Mouse (Mus musculus): Measurements from ENCODE around the gene Mfrp. TPM values are rescaled to one million over a fixed set of nuclear protein-coding genes. Genes with fewer than 3 reads are reported as not detected.

The Mfrp gene
- polyA plus RNA-seq, 1 experiment, result 0.02 TPM

DNA sequence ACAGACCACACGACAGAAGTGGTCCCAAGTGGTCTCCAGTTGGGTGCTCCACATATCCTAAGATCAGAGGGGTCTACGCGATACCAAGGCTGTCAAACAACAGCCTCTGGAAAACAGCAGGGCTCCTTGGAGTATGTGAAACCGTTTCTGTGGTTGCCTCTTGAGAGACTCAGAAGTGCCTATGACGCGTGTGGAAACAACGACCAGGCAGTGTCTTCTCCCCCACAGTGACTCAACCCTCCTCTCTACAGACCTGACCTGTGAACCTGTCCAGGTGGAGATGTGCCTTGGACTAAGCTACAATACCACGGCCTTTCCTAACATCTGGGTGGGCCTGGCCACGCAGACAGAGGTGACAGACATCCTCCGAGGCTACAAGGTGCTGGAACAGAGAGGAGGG is 4.3 kb downstream of the Mfrp start:
- no peak for TF ChIP-seq CTCF (IDR thresholded peaks at IDR 0.05; ENCODE audit: extremely low read depth, insufficient read depth, insufficient read length, insufficient replicate concordance)
- no peak for TF ChIP-seq POLR2A (IDR thresholded peaks at IDR 0.05; ENCODE audit: low read depth, low read length)
- WGBS, result 82% methylated on average over 10 of the region's 10 CpGs
- no peak for DNase-seq (ENCODE audit: low read depth in 1 of 2, low spot score in 2 of 2)
- no peak overlapping the region for H3K27ac ChIP-seq (ENCODE audit: insufficient read depth, low read length)
- H3K4me3 ChIP-seq (ENCODE audit: extremely low read depth, insufficient read depth, insufficient read length), result no peak overlapping the region
- no peaks in the 10 kb centered on the region; the same call in 1 of the 2 replicates for H3K4me1 ChIP-seq (ENCODE audit: control insufficient read depth, insufficient read depth, insufficient read length)
- H3K36me3 ChIP-seq (ENCODE audit: control insufficient read depth, insufficient read depth, low read length), result no peaks in the 10 kb centered on the region; the same call in 1 of the 2 replicates
- no peaks in the 10 kb centered on the region for H3K27me3 ChIP-seq (ENCODE audit: control insufficient read depth, insufficient read depth, low read length)

DNA sequence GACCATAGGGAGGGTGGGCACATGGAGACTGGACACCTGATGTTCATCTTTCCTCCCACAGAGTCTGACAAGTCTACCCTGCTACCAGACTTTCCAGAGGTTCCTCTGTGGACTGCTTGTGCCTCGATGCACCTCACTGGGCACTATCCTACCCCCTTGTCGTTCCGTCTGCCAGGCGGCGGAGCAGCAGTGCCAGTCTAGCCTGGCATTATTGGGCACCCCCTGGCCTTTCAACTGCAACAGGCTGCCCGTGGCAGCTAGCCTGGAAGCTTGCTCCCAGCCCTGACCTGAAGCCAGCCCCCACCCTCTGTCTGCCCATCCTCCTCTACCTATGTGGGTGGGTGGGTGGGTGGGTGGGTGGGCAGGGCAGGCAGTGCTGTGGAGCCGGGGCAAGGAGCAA is 4.7 kb downstream of the Mfrp start:
- Histone ChIP-seq H3K4me3 (ENCODE audit: extremely low read depth, insufficient read depth, insufficient read length) (no peak overlapping the region), H3K27ac (ENCODE audit: insufficient read depth, low read length) (no peak overlapping the region), H3K36me3 (ENCODE audit: control insufficient read depth, insufficient read depth, low read length) (no peaks in the 10 kb centered on the region; the same call in 1 of the 2 replicates), H3K4me1 (ENCODE audit: control insufficient read depth, insufficient read depth, insufficient read length) (no peaks in the 10 kb centered on the region; the same call in 1 of the 2 replicates), H3K27me3 (ENCODE audit: control insufficient read depth, insufficient read depth, low read length) (no peaks in the 10 kb centered on the region)
- 93% methylated on average over 7 of the region's 7 CpGs for WGBS
- no peak for TF ChIP-seq POLR2A (IDR thresholded peaks at IDR 0.05; ENCODE audit: low read depth, low read length)
- TF ChIP-seq CTCF (IDR thresholded peaks at IDR 0.05; ENCODE audit: extremely low read depth, insufficient read depth, insufficient read length, insufficient replicate concordance), result no peak
- DNase-seq (ENCODE audit: low read depth in 1 of 2, low spot score in 2 of 2), result no peak

DNA sequence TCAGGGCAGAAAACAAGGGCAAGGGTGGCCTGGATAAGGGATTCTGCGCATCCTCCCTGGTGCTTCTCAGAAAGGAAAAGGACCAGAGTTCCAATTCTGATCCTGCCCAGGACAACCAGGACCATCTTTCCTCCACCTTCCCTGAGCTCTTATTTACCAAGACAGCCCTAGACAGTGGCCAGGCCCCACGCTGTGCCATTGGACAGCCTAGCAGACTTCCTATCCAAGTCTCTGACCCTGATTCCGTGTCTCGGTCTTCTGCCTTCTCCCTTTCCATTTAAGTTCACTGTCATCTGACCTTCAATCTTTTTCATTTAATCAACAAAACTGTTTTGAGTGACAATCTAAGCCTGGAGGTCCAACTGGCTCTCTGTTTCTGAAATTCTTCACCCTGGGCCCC is 5.1 kb downstream of the Mfrp start:
- WGBS, result 96% methylated on average over 4 of the region's 4 CpGs
- H3K4me3 ChIP-seq (ENCODE audit: extremely low read depth, insufficient read depth, insufficient read length), result no peak overlapping the region
- H3K27me3 ChIP-seq (ENCODE audit: control insufficient read depth, insufficient read depth, low read length), result no peaks in the 10 kb centered on the region
- no peak for TF ChIP-seq CTCF (IDR thresholded peaks at IDR 0.05; ENCODE audit: extremely low read depth, insufficient read depth, insufficient read length, insufficient replicate concordance)
- TF ChIP-seq POLR2A (IDR thresholded peaks at IDR 0.05; ENCODE audit: low read depth, low read length), result no peak
- DNase-seq (ENCODE audit: low read depth in 1 of 2, low spot score in 2 of 2), result no peak
- H3K36me3 ChIP-seq (ENCODE audit: control insufficient read depth, insufficient read depth, low read length), result no peaks in the 10 kb centered on the region; the same call in 1 of the 2 replicates
- H3K27ac ChIP-seq (ENCODE audit: insufficient read depth, low read length), result no peak overlapping the region
- no peaks in the 10 kb centered on the region; the same call in 1 of the 2 replicates for H3K4me1 ChIP-seq (ENCODE audit: control insufficient read depth, insufficient read depth, insufficient read length)

DNA sequence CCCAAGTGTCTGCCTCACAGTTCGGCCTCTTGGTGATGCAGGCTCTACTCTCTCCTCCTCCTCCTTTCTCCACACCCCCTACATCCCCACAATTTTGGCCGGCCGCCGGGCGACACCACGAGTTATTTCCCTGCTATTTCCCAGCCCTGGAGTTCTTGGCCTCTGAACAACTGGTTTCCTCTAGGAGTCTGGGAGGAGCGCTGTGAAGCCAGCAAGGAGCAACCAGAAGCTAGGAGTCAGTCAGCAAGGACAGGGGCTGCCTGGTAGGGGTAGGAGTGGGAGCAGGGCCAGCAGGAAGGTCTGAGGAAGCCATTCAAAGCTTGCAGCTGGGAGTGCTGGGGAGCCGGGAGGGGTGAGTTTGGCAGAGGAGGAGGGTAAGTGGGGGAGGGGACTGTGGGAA is 5.6 kb downstream of the Mfrp start, which contains the start of gene C1qtnf5:
Gene C1qtnf5, plus strand, starts transcription at position 136 of the 400 bp plus-strand sequence.
- TF ChIP-seq POLR2A (IDR thresholded peaks at IDR 0.05; ENCODE audit: low read depth, low read length) (no peak), CTCF (IDR thresholded peaks at IDR 0.05; ENCODE audit: extremely low read depth, insufficient read depth, insufficient read length, insufficient replicate concordance) (no peak)
- no peaks in the 10 kb centered on the region; the same call in 1 of the 2 replicates for H3K36me3 ChIP-seq (ENCODE audit: control insufficient read depth, insufficient read depth, low read length)
- no peak for DNase-seq (ENCODE audit: low read depth in 1 of 2, low spot score in 2 of 2)
- H3K27me3 ChIP-seq (ENCODE audit: control insufficient read depth, insufficient read depth, low read length), result no peaks in the 10 kb centered on the region
- no peak within 1 kb of the TSS for H3K4me3 ChIP-seq (ENCODE audit: extremely low read depth, insufficient read depth, insufficient read length)
- 86% methylated on average over 8 of the region's 8 CpGs for WGBS
- H3K4me1 ChIP-seq (ENCODE audit: control insufficient read depth, insufficient read depth, insufficient read length), result no peaks in the 10 kb centered on the region; the same call in 1 of the 2 replicates
- H3K27ac ChIP-seq (ENCODE audit: insufficient read depth, low read length), result no peak within 1 kb of the TSS

DNA sequence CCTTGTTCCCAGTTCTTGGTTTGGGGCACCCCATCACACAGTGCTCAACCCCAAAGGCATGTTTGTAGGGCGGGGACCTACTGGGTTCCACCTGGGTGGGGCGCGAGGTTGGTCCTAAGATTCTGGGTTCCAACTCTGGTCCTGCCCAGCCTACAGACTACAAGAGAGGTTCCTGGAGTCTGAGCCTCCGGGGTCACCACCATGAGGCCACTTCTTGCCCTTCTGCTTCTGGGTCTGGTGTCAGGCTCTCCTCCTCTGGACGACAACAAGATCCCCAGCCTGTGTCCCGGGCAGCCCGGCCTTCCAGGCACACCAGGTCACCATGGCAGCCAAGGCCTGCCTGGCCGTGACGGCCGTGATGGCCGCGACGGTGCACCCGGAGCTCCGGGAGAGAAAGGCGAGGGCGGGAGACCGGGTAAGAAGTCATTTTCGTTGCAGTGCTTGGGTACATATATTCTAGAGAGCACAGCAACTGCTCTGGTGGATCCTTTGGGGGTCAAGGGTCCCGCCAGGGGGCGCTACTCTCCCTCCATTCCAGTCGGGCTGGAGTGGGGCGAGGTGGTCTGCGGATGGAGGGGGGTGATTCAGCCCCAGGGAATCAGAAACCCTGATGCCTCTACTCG is 6.1 kb downstream of the Mfrp start:
- Histone ChIP-seq H3K27ac (ENCODE audit: insufficient read depth, low read length) (no peak overlapping the region), H3K27me3 (ENCODE audit: control insufficient read depth, insufficient read depth, low read length) (no peaks in the 10 kb centered on the region), H3K4me1 (ENCODE audit: control insufficient read depth, insufficient read depth, insufficient read length) (no peaks in the 10 kb centered on the region; the same call in 1 of the 2 replicates), H3K4me3 (ENCODE audit: extremely low read depth, insufficient read depth, insufficient read length) (no peak overlapping the region), H3K36me3 (ENCODE audit: control insufficient read depth, insufficient read depth, low read length) (no peaks in the 10 kb centered on the region; the same call in 1 of the 2 replicates)
- DNase-seq (ENCODE audit: low read depth in 1 of 2, low spot score in 2 of 2), result no peak
- 89% methylated on average over 25 of the region's 25 CpGs for WGBS
- TF ChIP-seq CTCF (IDR thresholded peaks at IDR 0.05; ENCODE audit: extremely low read depth, insufficient read depth, insufficient read length, insufficient replicate concordance), result no peak
- TF ChIP-seq POLR2A (IDR thresholded peaks at IDR 0.05; ENCODE audit: low read depth, low read length), result no peak

DNA sequence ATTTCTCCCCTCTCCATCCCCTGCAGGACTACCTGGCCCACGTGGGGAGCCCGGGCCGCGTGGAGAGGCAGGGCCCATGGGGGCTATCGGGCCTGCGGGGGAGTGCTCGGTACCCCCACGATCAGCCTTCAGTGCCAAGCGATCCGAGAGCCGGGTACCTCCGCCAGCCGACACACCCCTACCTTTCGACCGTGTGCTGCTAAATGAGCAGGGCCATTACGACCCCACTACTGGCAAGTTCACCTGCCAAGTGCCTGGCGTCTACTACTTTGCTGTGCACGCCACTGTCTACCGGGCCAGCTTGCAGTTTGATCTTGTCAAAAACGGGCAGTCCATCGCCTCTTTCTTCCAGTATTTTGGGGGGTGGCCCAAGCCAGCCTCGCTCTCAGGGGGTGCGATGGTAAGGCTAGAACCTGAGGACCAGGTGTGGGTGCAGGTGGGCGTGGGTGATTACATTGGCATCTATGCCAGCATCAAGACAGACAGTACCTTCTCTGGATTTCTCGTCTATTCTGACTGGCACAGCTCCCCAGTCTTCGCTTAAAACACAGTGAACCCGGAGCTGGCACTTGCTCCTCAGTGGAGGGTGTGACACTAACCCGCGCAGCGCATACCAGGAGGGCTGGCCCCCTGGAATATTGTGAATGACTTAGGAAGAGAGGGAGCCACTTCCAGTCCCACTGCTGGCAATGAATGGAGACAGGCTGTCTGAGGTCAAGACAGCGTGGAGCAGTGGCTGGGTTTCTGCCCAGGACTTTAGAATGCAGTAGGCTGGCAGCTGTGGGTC is 6.9 kb downstream of the Mfrp start:
- H3K27me3 ChIP-seq (ENCODE audit: control insufficient read depth, insufficient read depth, low read length), result no peaks in the 10 kb centered on the region
- 90% methylated on average over 31 of the region's 31 CpGs for WGBS
- no peak overlapping the region for H3K27ac ChIP-seq (ENCODE audit: insufficient read depth, low read length)
- no peak for DNase-seq (ENCODE audit: low read depth in 1 of 2, low spot score in 2 of 2)
- H3K36me3 ChIP-seq (ENCODE audit: control insufficient read depth, insufficient read depth, low read length), result no peaks in the 10 kb centered on the region; the same call in 1 of the 2 replicates
- TF ChIP-seq CTCF (IDR thresholded peaks at IDR 0.05; ENCODE audit: extremely low read depth, insufficient read depth, insufficient read length, insufficient replicate concordance) (no peak), POLR2A (IDR thresholded peaks at IDR 0.05; ENCODE audit: low read depth, low read length) (no peak)
- no peaks in the 10 kb centered on the region; the same call in 1 of the 2 replicates for H3K4me1 ChIP-seq (ENCODE audit: control insufficient read depth, insufficient read depth, insufficient read length)
- H3K4me3 ChIP-seq (ENCODE audit: extremely low read depth, insufficient read depth, insufficient read length), result no peak overlapping the region
